Mouse (Mus musculus) heart, embryonic 10.5 days (tissue): ENCODE measurements around the gene Olfr243. TPM values are rescaled to one million over a fixed set of nuclear protein-coding genes. Genes with fewer than 3 reads are reported as not detected.
"Not testable (repeated sequence)": the region's sequence is repeated elsewhere in the genome, so short reads cannot be mapped to it uniquely, and the experiment has no call there.

Experiments
- DNase-seq: peaks from one replicate; pipeline ENCODE4 v3.0.0-alpha.2; 2017; ENCODE audit warnings: low spot score
- H3K27ac ChIP-seq: fragments of 300-500 bp; sonication (generic); 2 replicates; pipeline ENCODE4 v1.5.1; 2016; ENCODE audit warnings: mild to moderate bottlenecking
- H3K27me3 ChIP-seq: fragments of 300-500 bp; sonication (generic); 2 replicates; pipeline ENCODE4 v1.6.1; 2016; ENCODE audit warnings: mild to moderate bottlenecking; ENCODE audit not compliant: poor library complexity, insufficient read depth, severe bottlenecking
- H3K36me3 ChIP-seq: fragments of 300-500 bp; sonication (generic); 2 replicates; pipeline ENCODE4 v1.6.1; 2016; ENCODE audit warnings: mild to moderate bottlenecking, moderate library complexity
- H3K4me1 ChIP-seq: fragments of 300-500 bp; sonication (generic); 2 replicates; pipeline ENCODE4 v1.6.1; 2016; ENCODE audit warnings: mild to moderate bottlenecking
- H3K4me3 ChIP-seq: fragments of 300-500 bp; sonication (generic); 2 replicates; pipeline ENCODE4 v1.5.1; 2016; ENCODE audit warnings: mild to moderate bottlenecking, moderate library complexity
- H3K9me3 ChIP-seq: fragments of 300-500 bp; sonication (generic); 2 replicates; pipeline ENCODE4 v1.6.1; 2016; ENCODE audit warnings: mild to moderate bottlenecking, moderate library complexity
- WGBS: fragments of 180-500 bp; shearing (Covaris S2); methylation state at CpG from one replicate; pipeline ENCODE4 v1.1.7; 2016; 5-methylcytosine and 5-hydroxymethylcytosine counted together
- polyA plus RNA-seq: library from polyadenylated mRNA; unstranded; fragments of >200 nt; fragmentation: Nextera tagmentation; extraction: Ambion mirVana; gene quantifications from 2 replicates; pipeline ENCODE4 v1.2.1, GENCODE M21; 2016

The Olfr243 gene
- polyA plus RNA-seq = not detected in 2 replicates

- Histone ChIP-seq H3K27ac (no peak within 1 kb of the TSS), H3K4me1 (no peaks in the 10 kb centered on the region), H3K36me3 (no peaks in the 10 kb centered on the region), H3K4me3 (no peak within 1 kb of the TSS), H3K27me3 (no peaks in the 10 kb centered on the region), H3K9me3 (no peaks in the 10 kb centered on the region)
- DNase-seq = no peak
Observed at GRCm38 (mm10) chr7:103714371-103714770, at the start of gene Olfr243. Olfr243 (plus strand) TSS chr7:103714671.

GRCm38 (mm10) chr7:103671091-103671490 lies 43.4 kb upstream of the Olfr243 start, which contains the start of gene Olfr624:
Olfr624 (minus strand) TSS chr7:103671191.
- 95% methylated on average over 2 of the region's 2 CpGs for WGBS
- no peaks in the 10 kb centered on the region for H3K27me3 ChIP-seq
- no peaks in the 10 kb centered on the region for H3K36me3 ChIP-seq
- no peaks in the 10 kb centered on the region for H3K9me3 ChIP-seq
- DNase-seq = no peak
- no peak within 1 kb of the TSS for H3K4me3 ChIP-seq
- H3K27ac ChIP-seq = no peak within 1 kb of the TSS
- H3K4me1 ChIP-seq = no peaks in the 10 kb centered on the region

GRCm38 (mm10) chr7:103682420-103682819 lies 32.1 kb upstream of the Olfr243 start, which contains the start of gene Olfr625-ps1:
Olfr625-ps1 (plus strand) TSS chr7:103682720.
- no peak within 1 kb of the TSS for H3K4me3 ChIP-seq
- H3K27ac ChIP-seq = no peak within 1 kb of the TSS
- no peaks in the 10 kb centered on the region for H3K4me1 ChIP-seq
- H3K9me3 ChIP-seq = no peaks in the 10 kb centered on the region
- no peaks in the 10 kb centered on the region for H3K36me3 ChIP-seq
- no peak for DNase-seq
- H3K27me3 ChIP-seq = no peaks in the 10 kb centered on the region

- H3K27ac ChIP-seq = no peak overlapping the region
- 90% methylated on average over 4 of the region's 4 CpGs for WGBS
Observed at GRCm38 (mm10) chr7:103699469-103699868, 15.0 kb upstream of the Olfr243 start.

GRCm38 (mm10) chr7:103712024-103712423 lies 2.4 kb upstream of the Olfr243 start:
- Histone ChIP-seq H3K27me3 (no peaks in the 10 kb centered on the region), H3K4me1 (no peaks in the 10 kb centered on the region), H3K36me3 (no peaks in the 10 kb centered on the region), H3K9me3 (no peaks in the 10 kb centered on the region), H3K4me3 (no peak overlapping the region), H3K27ac (no peak overlapping the region)
- 31% methylated on average over 2 of the region's 2 CpGs for WGBS
- no peak for DNase-seq

More at GRCm38 (mm10) chr7:103699469-103699868, 15.0 kb upstream of the Olfr243 start:
- Histone ChIP-seq H3K36me3 (no peaks in the 10 kb centered on the region), H3K4me1 (no peaks in the 10 kb centered on the region), H3K27me3 (no peaks in the 10 kb centered on the region), H3K4me3 (no peak overlapping the region), H3K9me3 (no peaks in the 10 kb centered on the region)
- no peak for DNase-seq

- H3K27ac ChIP-seq, H3K4me1 ChIP-seq, H3K9me3 ChIP-seq, H3K4me3 ChIP-seq, H3K36me3 ChIP-seq, H3K27me3 ChIP-seq, DNase-seq: not testable (repeated sequence)
- 91% methylated on average over 1 of the region's 1 CpGs for WGBS
Observed at GRCm38 (mm10) chr7:103716398-103716797, 1.9 kb downstream of the Olfr243 start.

GRCm38 (mm10) chr7:103730074-103730473 lies 15.6 kb downstream of the Olfr243 start, which contains the start of gene Olfr628:
Olfr628 (plus strand) TSS chr7:103730374.
- H3K4me3 ChIP-seq = no peak within 1 kb of the TSS
- no peaks in the 10 kb centered on the region for H3K27me3 ChIP-seq
- WGBS = 78% methylated on average over 1 of the region's 1 CpGs
- no peak for DNase-seq
- H3K36me3 ChIP-seq = no peaks in the 10 kb centered on the region
- H3K4me1 ChIP-seq = no peaks in the 10 kb centered on the region
- no peak within 1 kb of the TSS for H3K27ac ChIP-seq
- no peaks in the 10 kb centered on the region for H3K9me3 ChIP-seq

- no peaks in the 10 kb centered on the region for H3K9me3 ChIP-seq
- H3K36me3 ChIP-seq = no peaks in the 10 kb centered on the region
Observed at GRCm38 (mm10) chr7:103744843-103745242, 30.4 kb downstream of the Olfr243 start, which contains the start of gene Olfr629. Olfr629 (minus strand) TSS chr7:103744943.

GRCm38 (mm10) chr7:103757233-103757632 lies 42.8 kb downstream of the Olfr243 start, which contains the start of gene Olfr630:
Olfr630 (minus strand) TSS chr7:103757333.
- Histone ChIP-seq H3K27ac (no peak within 1 kb of the TSS), H3K4me3 (no peak within 1 kb of the TSS), H3K36me3 (no peaks in the 10 kb centered on the region), H3K27me3 (no peaks in the 10 kb centered on the region), H3K4me1 (no peaks in the 10 kb centered on the region), H3K9me3 (no peaks in the 10 kb centered on the region)
- DNase-seq = no peak
- WGBS = 36% methylated on average over 2 of the region's 2 CpGs

More at GRCm38 (mm10) chr7:103744843-103745242, 30.4 kb downstream of the Olfr243 start, which contains the start of gene Olfr629:
- no peak within 1 kb of the TSS for H3K27ac ChIP-seq
- no peaks in the 10 kb centered on the region for H3K4me1 ChIP-seq
- H3K4me3 ChIP-seq = no peak within 1 kb of the TSS
- no peaks in the 10 kb centered on the region for H3K27me3 ChIP-seq
- 78% methylated on average over 2 of the region's 2 CpGs for WGBS
- no peak for DNase-seq

GRCm38 (mm10) chr7:103762212-103762611 lies 47.7 kb downstream of the Olfr243 start:
- H3K9me3 ChIP-seq, H3K36me3 ChIP-seq, H3K27ac ChIP-seq, H3K27me3 ChIP-seq, H3K4me1 ChIP-seq, DNase-seq, H3K4me3 ChIP-seq: not testable (repeated sequence)
- WGBS = 86% methylated on average over 6 of the region's 6 CpGs

- not testable (repeated sequence) for H3K9me3 ChIP-seq, H3K36me3 ChIP-seq, H3K4me1 ChIP-seq, H3K27ac ChIP-seq, H3K27me3 ChIP-seq, H3K4me3 ChIP-seq, DNase-seq
- 70% methylated on average over 6 of the region's 6 CpGs for WGBS
Observed at GRCm38 (mm10) chr7:103767687-103768086, 53.2 kb downstream of the Olfr243 start.
